Mouse (Mus musculus) kidney, postnatal 0 days (tissue): ENCODE data around the gene Mdc1. TPM values are rescaled to one million over a fixed set of nuclear protein-coding genes. Genes with fewer than 3 reads are reported as not detected.

Source experiments
- ATAC-seq: fragments of 200-750 bp; cut with Nextera tagmentation; replicated peaks from 2 replicates; pipeline ENCODE4 v1.8.0; 2017; ENCODE audit warnings: low read depth, moderate number of reproducible peaks, moderate TSS enrichment, moderate library complexity; ENCODE audit not compliant: low FRiP score
- DNase-seq: peaks from one replicate; pipeline ENCODE4 v3.0.0-alpha.2; 2016; ENCODE audit warnings: low spot score
- H3K27ac ChIP-seq: fragments of 300-500 bp; sonication (generic); 2 replicates; pipeline ENCODE4 v1.5.1; 2014; ENCODE audit warnings: mild to moderate bottlenecking
- H3K27me3 ChIP-seq: fragments of 300-500 bp; sonication (generic); 2 replicates; pipeline ENCODE4 v1.6.1; 2014; ENCODE audit warnings: low read length, mixed read lengths; ENCODE audit not compliant: insufficient read depth
- H3K36me3 ChIP-seq: fragments of 300-500 bp; sonication (generic); 2 replicates; pipeline ENCODE4 v1.6.1; 2014; ENCODE audit warnings: low read length, mixed read lengths; ENCODE audit not compliant: insufficient read depth
- H3K4me1 ChIP-seq: fragments of 300-500 bp; sonication (generic); replicated peaks from 2 replicates; pipeline ENCODE4 v1.6.1; 2014; ENCODE audit warnings: antibody characterized with exemption, low read length, mixed read lengths; ENCODE audit not compliant: insufficient read depth
- H3K4me2 ChIP-seq: fragments of 300-500 bp; sonication (generic); 2 replicates; pipeline ENCODE4 v1.6.1; 2014; ENCODE audit warnings: mild to moderate bottlenecking, low read length, moderate library complexity, mixed read lengths
- H3K4me3 ChIP-seq: fragments of 300-500 bp; sonication (generic); replicated peaks from 2 replicates; pipeline ENCODE4 v1.5.1; 2014; ENCODE audit warnings: low read depth, low read length
- H3K9ac ChIP-seq: fragments of 300-500 bp; sonication (generic); 2 replicates; pipeline ENCODE4 v1.6.1; 2014; ENCODE audit warnings: low read depth, low read length
- H3K9me3 ChIP-seq: fragments of 300-500 bp; sonication (generic); replicated peaks from 2 replicates; pipeline ENCODE4 v1.6.1; 2016; ENCODE audit warnings: low read length, inconsistent platforms, mixed read lengths
- CTCF ChIP-seq: IDR thresholded peaks from 2 replicates; pipeline ENCODE4 v1.5.1; 2016; ENCODE audit warnings: antibody characterized with exemption, low read depth, mild to moderate bottlenecking, moderate library complexity
- WGBS: fragments of 180-500 bp; shearing (Covaris S2); extraction: QIAGEN DNeasy Blood & Tissue Kit; methylation state at CpG from one replicate; pipeline ENCODE4 v1.1.7; 2014; 5-methylcytosine and 5-hydroxymethylcytosine counted together
- polyA plus RNA-seq: library from polyadenylated mRNA; unstranded; fragments of >200 nt; fragmentation: Nextera tagmentation; extraction: Ambion mirVana; gene quantifications from 2 replicates; pipeline ENCODE4 v1.2.1, GENCODE M21; 2015

Mdc1 gene
- polyA plus RNA-seq, 1 experiment from 2014 or later, result 5.6 TPM

- peak; percentile 32; the same call in 1 of the 2 replicates for TF ChIP-seq CTCF
- Histone ChIP-seq H3K27ac (peak overlapping the region; percentile 96), H3K9me3 (no peaks in the 10 kb centered on the region), H3K9ac (peak overlapping the region; percentile 78), H3K36me3 (no peaks in the 10 kb centered on the region), H3K4me3 (peak overlapping the region; percentile 61), H3K4me1 (peaks cover 28% of the 10 kb centered on the region), H3K4me2 (peak overlapping the region; percentile 94), H3K27me3 (no peaks in the 10 kb centered on the region)
- DNase-seq (peak; percentile 53), ATAC-seq (no peak)
- WGBS, result 6% methylated on average over 26 of the region's 26 CpGs
Observed at GRCm38 (mm10) chr17:35866911-35867890, 25.9 kb downstream of the Mdc1 start.

- WGBS, result 27% methylated on average over 15 of the region's 17 CpGs
- peak overlapping the region; percentile 61 for H3K4me3 ChIP-seq
- no peaks in the 10 kb centered on the region for H3K27me3 ChIP-seq
- H3K4me1 ChIP-seq, result peaks cover 28% of the 10 kb centered on the region
- peak overlapping the region; percentile 96 for H3K27ac ChIP-seq
- ATAC-seq (no peak), DNase-seq (no peak)
- H3K9me3 ChIP-seq, result no peaks in the 10 kb centered on the region
- peak overlapping the region; percentile 94 for H3K4me2 ChIP-seq
- peak overlapping the region; percentile 78 for H3K9ac ChIP-seq
- H3K36me3 ChIP-seq, result no peaks in the 10 kb centered on the region
- no peak for TF ChIP-seq CTCF
Observed at GRCm38 (mm10) chr17:35868165-35868820, 27.0 kb downstream of the Mdc1 start.

- Histone ChIP-seq H3K4me3 (peak overlapping the region; percentile 61), H3K27ac (peak overlapping the region; percentile 96), H3K27me3 (no peaks in the 10 kb centered on the region), H3K9ac (peak overlapping the region; percentile 78), H3K9me3 (no peaks in the 10 kb centered on the region), H3K4me2 (peak overlapping the region; percentile 94), H3K36me3 (no peaks in the 10 kb centered on the region), H3K4me1 (peaks cover 30% of the 10 kb centered on the region)
- WGBS, result 2% methylated on average over 7 of the region's 7 CpGs
- ATAC-seq (no peak), DNase-seq (no peak)
- TF ChIP-seq CTCF, result no peak
Observed at GRCm38 (mm10) chr17:35868961-35869345, 27.6 kb downstream of the Mdc1 start.

- ATAC-seq, result 0 out of 2 replicates have a peak, but pooled peaks have one; percentile 4
- Histone ChIP-seq H3K27ac (peak overlapping the region; percentile 96), H3K4me1 (peaks cover 28% of the 10 kb centered on the region), H3K9ac (peak overlapping the region; percentile 78), H3K36me3 (0 out of 2 replicates have a peak, but pooled peaks cover 2% of the 10 kb centered on the region), H3K4me3 (peak overlapping the region; percentile 61), H3K27me3 (no peaks in the 10 kb centered on the region), H3K9me3 (no peaks in the 10 kb centered on the region), H3K4me2 (peak overlapping the region; percentile 94)
- TF ChIP-seq CTCF, result no peak
- 3% methylated on average over 7 of the region's 7 CpGs for WGBS
- DNase-seq, result peak; percentile 61
Observed at GRCm38 (mm10) chr17:35869346-35870067, 28.2 kb downstream of the Mdc1 start.

GRCm38 (mm10) chr17:35870151-35870883, 29.0 kb downstream of the Mdc1 start:
- Histone ChIP-seq H3K36me3 (0 out of 2 replicates have a peak, but pooled peaks cover 4% of the 10 kb centered on the region), H3K4me3 (peak overlapping the region; percentile 61), H3K9me3 (no peaks in the 10 kb centered on the region), H3K4me1 (peaks cover 22% of the 10 kb centered on the region), H3K27ac (peak overlapping the region; percentile 96), H3K4me2 (peak overlapping the region; percentile 94), H3K27me3 (no peaks in the 10 kb centered on the region), H3K9ac (peak overlapping the region; percentile 78; the same call in 1 of the 2 replicates)
- peak; percentile 67 for DNase-seq
- 43% methylated on average over 9 of the region's 9 CpGs for WGBS
- no peak; the same call in 1 of the 2 replicates for ATAC-seq
- TF ChIP-seq CTCF, result no peak
